Mouse (Mus musculus): ENCODE measurements around the gene 4930568D16Rik. TPM values are rescaled to one million over a fixed set of nuclear protein-coding genes. Genes with fewer than 3 reads are reported as not detected.

4930568D16Rik gene
- total RNA-seq, 2 experiments from 2014 or later: not detected

- TF ChIP-seq CTCF (conservative IDR thresholded peaks at IDR 0.05): 0 out of 2 replicates have a peak, but pooled peaks have one; percentile 6
- DNase-seq (ENCODE audit: low spot score in 2 of 2): peak; percentile 97 to 98
- peak within 1 kb of the TSS; percentile 62 for H3K4me3 ChIP-seq
- peak within 1 kb of the TSS; percentile 75 for H3K27ac ChIP-seq
Measured at GRCm38 (mm10) chr2:35336388-35337280, 30.9 kb downstream of the 4930568D16Rik start, which contains the start of gene Stom. Gene Stom, minus strand, starts transcription at chr2:35336976.

- TF ChIP-seq CTCF (conservative IDR thresholded peaks at IDR 0.05): no peak
- Histone ChIP-seq H3K4me3 (peak overlapping the region; percentile 62), H3K27ac (peak overlapping the region; percentile 75; the same call in 1 of the 2 replicates)
- DNase-seq (ENCODE audit: low spot score in 2 of 2): no peak
Measured at GRCm38 (mm10) chr2:35335620-35336019, 31.9 kb downstream of the 4930568D16Rik start.

GRCm38 (mm10) chr2:35333670-35334069, 33.9 kb downstream of the 4930568D16Rik start:
- DNase-seq (ENCODE audit: low spot score in 2 of 2): no peak

GRCm38 (mm10) chr2:35331205-35331604, 36.3 kb downstream of the 4930568D16Rik start:
- H3K27ac ChIP-seq: no peak overlapping the region
- no peak for DNase-seq (ENCODE audit: low spot score in 2 of 2)
- H3K4me3 ChIP-seq: no peak overlapping the region
- TF ChIP-seq CTCF (conservative IDR thresholded peaks at IDR 0.05): no peak

More at GRCm38 (mm10) chr2:35333670-35334069, 33.9 kb downstream of the 4930568D16Rik start:
- Histone ChIP-seq H3K27ac (no peak overlapping the region), H3K4me3 (no peak overlapping the region)
- no peak for TF ChIP-seq CTCF (conservative IDR thresholded peaks at IDR 0.05)

GRCm38 (mm10) chr2:35329061-35329460, 38.5 kb downstream of the 4930568D16Rik start:
- H3K27ac ChIP-seq: no peak overlapping the region
- DNase-seq (ENCODE audit: low spot score in 2 of 2): no peak
- no peak for TF ChIP-seq CTCF (conservative IDR thresholded peaks at IDR 0.05)
- no peak overlapping the region for H3K4me3 ChIP-seq

GRCm38 (mm10) chr2:35328064-35328792, 39.3 kb downstream of the 4930568D16Rik start:
- TF ChIP-seq CTCF (conservative IDR thresholded peaks at IDR 0.05): no peak
- no peak for DNase-seq (ENCODE audit: low spot score in 2 of 2)
- Histone ChIP-seq H3K4me3 (no peak overlapping the region), H3K27ac (no peak overlapping the region)

- no peak for DNase-seq (ENCODE audit: low spot score in 2 of 2)
- TF ChIP-seq CTCF (conservative IDR thresholded peaks at IDR 0.05): no peak
- H3K27ac ChIP-seq: no peak overlapping the region
- H3K4me3 ChIP-seq: no peak overlapping the region
Measured at GRCm38 (mm10) chr2:35327583-35327982, 39.9 kb downstream of the 4930568D16Rik start.

- H3K27ac ChIP-seq: no peak overlapping the region
- no peak for DNase-seq (ENCODE audit: low spot score in 2 of 2)
- no peak overlapping the region for H3K4me3 ChIP-seq
- TF ChIP-seq CTCF (conservative IDR thresholded peaks at IDR 0.05): no peak
Measured at GRCm38 (mm10) chr2:35326931-35327330, 40.6 kb downstream of the 4930568D16Rik start.

- Histone ChIP-seq H3K27ac (no peak overlapping the region), H3K4me3 (no peak overlapping the region)
- DNase-seq (ENCODE audit: low spot score in 2 of 2): no peak
- no peak for TF ChIP-seq CTCF (conservative IDR thresholded peaks at IDR 0.05)
Measured at GRCm38 (mm10) chr2:35325930-35326329, 41.6 kb downstream of the 4930568D16Rik start.

GRCm38 (mm10) chr2:35322404-35323164, 44.9 kb downstream of the 4930568D16Rik start:
- TF ChIP-seq CTCF (conservative IDR thresholded peaks at IDR 0.05): no peak
- Histone ChIP-seq H3K4me3 (no peak overlapping the region), H3K27ac (no peak overlapping the region)
- peak in 1 of 2 experiments; percentile 37 for DNase-seq (ENCODE audit: low spot score in 2 of 2)

- DNase-seq (ENCODE audit: low spot score in 2 of 2): no peak
- no peak overlapping the region for H3K4me3 ChIP-seq
- TF ChIP-seq CTCF (conservative IDR thresholded peaks at IDR 0.05): no peak
Measured at GRCm38 (mm10) chr2:35320399-35320798, 47.1 kb downstream of the 4930568D16Rik start.

GRCm38 (mm10) chr2:35318405-35318804, 49.1 kb downstream of the 4930568D16Rik start:
- TF ChIP-seq CTCF (conservative IDR thresholded peaks at IDR 0.05): no peak
- no peak overlapping the region for H3K27ac ChIP-seq
- H3K4me3 ChIP-seq: no peak overlapping the region
- DNase-seq (ENCODE audit: low spot score in 2 of 2): no peak

More at GRCm38 (mm10) chr2:35320399-35320798, 47.1 kb downstream of the 4930568D16Rik start:
- H3K27ac ChIP-seq: no peak overlapping the region

Measured in layer of hippocampus, adult 2 months (tissue).